Mouse (Mus musculus) NIH3T3 (cell line): ENCODE results near the gene Mat2b.
"Not testable (repeated sequence)": the region's sequence is repeated elsewhere in the genome, so short reads cannot be mapped to it uniquely, and the experiment has no call there.

Source experiments
- DNase-seq: peaks from one replicate; pipeline ENCODE4 v3.0.0-alpha.2; 2012; ENCODE audit warnings: low read depth

The Mat2b gene

DNA sequence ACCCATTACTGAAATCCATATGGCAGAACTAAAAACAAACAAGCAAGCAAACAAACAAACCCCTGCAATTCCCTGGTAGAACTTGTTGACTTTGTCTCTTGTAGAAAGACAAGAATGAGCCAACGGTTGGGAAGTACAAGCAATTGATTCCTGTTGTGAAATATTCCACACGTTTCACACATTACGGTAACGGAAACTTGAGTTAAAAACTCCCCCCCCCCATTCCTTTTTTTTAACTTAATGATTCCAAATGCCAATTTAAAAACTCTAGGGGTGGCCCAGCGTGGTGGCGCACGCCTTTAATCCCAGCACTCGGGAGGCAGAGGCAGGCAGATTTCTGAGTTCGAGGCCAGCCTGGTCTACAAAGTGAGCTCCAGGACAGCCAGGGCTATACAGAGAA, at the start of gene Mat2b:
Gene Mat2b, minus strand, starts transcription at position 101 of the 400 bp plus-strand sequence.
- DNase-seq: no peak

- no peak for DNase-seq
These were observed 49.3 kb upstream of the Mat2b start for GRCm38 (mm10) chr11:40744348-40744747.

DNA sequence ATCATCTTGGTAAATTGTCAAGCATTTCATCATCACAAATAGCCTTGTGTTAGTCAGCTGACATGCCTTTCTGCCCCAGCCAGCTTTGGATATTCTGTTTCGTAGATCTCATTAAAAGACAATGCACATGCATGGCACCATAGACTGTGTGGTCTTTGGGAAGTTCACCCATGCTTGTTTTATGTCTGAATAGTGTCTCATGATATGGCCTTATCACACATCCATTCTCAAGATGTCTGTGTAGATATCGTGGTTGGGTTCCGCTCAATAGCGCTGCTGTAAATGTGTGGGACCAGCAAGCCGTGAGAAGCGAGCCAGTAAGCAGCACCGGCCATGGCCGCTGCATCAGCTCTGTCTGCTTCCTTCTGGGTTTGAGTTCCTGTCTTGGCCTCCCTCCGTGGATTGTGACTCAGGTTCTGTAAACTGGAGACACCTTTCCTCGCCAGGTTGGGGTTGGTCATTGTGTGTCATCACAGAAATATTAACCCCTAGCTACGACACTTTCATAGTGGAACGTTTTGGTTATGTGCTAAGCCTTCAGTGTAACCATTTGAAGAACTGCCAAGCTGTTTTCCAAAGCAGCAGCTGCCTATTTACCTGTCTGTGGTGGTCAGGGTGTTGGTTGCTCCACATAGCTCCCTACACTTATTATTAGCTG, 46.7 kb upstream of the Mat2b start:
- DNase-seq: no peak

DNA sequence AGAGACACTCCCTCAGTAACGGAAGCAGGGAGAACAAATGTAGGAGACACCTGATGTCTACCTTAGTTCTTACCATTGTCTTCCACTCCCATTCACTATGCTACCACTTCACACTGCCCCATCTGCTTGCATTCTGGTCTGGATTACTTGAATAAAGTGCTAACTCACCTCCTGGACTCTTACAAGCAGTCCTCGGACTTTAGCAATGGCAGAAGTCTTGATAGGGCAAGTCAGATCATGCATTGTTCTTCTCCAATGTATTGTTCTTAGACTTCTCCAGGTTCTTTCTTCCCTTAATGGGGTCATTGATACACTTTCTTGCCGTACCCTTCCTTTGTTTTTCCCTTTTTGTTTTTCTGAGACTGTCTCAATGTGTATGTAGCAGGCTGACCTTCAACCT, 42.4 kb upstream of the Mat2b start:
- DNase-seq: no peak

DNA sequence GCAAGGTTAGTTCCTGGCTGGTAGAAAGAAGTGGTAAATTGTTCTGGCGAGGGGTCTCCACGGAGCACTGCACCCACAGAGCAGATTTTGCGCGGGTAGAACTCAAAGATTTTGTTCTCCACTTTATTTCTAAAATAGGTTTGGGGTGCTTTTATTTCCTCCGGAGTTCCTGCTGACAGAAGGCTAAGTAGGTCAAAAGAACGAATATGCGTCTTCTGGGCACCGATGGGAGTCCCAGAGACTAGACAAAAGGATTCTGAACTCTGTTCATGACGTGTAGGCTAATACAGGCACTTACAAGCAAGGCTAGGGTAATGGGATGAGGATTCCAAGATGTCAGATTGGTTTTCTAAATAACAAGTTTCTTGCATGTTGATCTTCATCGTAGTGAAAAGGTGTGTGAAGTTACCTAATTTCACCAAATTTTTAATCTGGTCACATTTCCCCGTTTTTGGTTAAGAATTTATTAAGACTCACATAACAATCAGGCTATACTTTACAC, 39.3 kb upstream of the Mat2b start:
- DNase-seq: peak; percentile 28

GRCm38 (mm10) chr11:40733339-40734174, 38.6 kb upstream of the Mat2b start, which contains the start of the genes Hmmr and Nudcd2:
TSS of gene Hmmr (minus strand) at chr11:40733422.
TSS of gene Nudcd2 (plus strand) at chr11:40733667.
- peak; percentile 98 for DNase-seq

- DNase-seq: no peak
These were observed 38.0 kb upstream of the Mat2b start for GRCm38 (mm10) chr11:40732997-40733338.

GRCm38 (mm10) chr11:40718324-40718723, 23.3 kb upstream of the Mat2b start:
- no peak for DNase-seq

DNA sequence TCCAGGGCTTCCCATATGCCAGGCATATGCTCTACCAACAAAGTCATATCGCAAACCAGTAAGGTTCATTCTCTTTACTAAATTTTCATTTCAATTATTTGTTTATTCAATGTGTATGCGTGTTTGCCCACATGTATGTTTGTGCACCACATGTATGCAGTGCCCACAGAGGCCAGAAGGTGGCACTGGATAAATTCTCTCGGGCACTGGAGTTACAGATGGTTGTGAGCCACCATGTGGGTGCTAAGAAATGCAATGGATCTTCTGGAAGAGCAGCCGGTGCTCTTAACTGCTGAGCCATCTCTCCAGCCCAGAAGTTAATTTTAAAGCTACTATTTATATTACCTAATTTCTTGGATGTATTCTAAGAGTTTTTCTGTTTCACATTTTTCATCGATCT, 20.5 kb upstream of the Mat2b start:
- DNase-seq: peak; percentile 40

DNA sequence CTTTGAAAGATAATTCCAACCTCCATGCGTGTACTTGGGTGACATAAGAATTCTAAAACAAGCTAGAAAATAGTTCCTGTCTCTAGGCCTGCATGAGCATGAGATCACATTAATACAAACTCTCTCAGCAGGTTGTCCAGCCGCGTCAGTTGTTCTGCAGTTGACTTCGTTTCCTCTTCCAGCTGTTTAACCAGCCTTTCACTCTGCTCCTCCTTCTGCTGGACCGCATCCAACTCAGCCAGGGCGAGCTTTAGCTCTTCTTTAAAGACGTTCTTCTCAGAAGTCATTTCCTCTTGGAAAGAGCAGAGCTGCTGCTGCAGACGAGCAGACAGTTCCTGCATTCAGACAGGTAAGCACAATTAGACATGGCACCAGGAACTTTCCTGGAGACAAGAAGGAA, 18.9 kb upstream of the Mat2b start:
- DNase-seq: no peak

DNA sequence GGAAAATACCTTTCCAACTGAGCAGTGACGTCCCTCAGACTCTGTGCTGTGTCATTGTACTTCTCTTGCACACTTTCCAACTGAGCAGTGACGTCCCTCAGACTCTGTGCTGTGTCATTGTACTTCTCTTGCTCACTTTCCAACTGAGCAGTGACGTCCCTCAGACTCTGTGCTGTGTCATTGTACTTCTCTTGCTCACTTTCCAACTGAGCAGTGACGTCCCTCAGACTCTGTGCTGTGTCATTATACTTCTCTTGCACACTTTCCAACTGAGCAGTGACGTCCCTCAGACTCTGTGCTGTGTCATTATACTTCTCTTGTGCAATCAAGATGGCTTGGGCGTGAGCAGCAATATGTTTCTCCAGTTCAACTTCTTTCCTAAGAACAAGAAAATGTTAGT, 14.9 kb upstream of the Mat2b start:
- DNase-seq: not testable (repeated sequence)

- DNase-seq: peak; percentile 92
These were observed 504 bp downstream of the Mat2b start for GRCm38 (mm10) chr11:40694311-40695087.

- DNase-seq: peak; percentile 99
These were observed 1.5 kb downstream of the Mat2b start for GRCm38 (mm10) chr11:40693366-40693951.

DNA sequence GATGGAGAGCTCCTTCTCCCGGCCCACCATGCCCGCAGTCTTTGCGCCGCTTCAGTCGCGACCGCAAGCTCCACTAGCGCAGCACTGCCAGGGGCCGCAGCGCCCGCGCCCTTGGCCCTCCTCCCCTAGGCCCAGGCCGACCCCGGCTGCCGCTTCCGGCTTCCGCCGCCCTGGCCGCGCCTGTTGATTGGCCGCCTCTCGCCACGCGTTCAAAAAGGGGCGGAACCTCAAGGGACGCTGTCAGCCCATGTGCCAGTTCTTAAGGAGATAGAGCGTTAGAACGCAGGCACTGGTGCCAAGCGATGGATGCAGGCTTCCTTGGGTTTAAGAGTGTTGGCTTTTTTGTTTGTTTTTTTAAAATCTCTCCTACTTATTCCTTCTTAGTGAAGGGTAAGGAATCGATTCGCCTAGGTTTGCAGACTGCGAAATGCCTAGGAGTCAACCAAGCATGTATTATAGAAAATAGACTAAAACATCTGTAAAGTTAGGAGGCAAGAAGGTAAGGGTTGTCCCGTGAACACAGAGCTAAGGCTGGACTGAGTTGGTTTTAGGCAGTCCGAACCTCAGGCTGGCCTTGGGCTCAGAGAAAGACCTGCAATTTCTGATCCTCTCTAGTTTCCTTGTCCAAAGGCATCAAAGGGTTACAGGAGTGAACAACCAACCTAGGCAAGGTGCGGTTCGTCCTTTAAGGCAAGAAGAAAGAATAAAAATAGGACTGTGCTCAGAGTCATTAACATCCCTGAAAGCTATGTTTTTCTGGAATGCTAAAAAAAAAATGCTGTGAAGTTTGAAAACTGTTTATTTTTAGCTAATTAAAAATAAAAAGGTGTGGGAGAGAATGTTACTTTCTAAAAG, 2.3 kb downstream of the Mat2b start:
- DNase-seq: peak; percentile 97

DNA sequence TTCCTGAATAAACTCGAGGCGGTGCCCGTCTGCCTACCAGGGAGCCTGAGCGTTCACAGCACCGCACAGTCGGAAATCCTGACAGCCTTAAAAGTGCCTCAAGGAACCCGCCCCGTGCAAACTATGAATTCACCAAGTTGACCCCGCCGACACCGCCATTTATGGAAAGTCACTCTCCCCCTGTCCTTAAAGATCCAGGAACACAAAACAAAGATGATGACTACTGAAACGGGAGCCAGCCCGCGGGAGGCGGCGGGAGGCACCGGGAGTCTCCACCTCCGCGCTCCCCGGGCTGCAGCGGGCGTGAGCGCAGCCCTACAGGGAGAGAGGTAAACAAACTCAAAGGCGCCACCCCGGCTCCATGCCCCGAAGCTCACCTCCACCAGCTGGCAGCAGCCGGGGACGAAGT, 2.9 kb downstream of the Mat2b start:
- DNase-seq: no peak

DNA sequence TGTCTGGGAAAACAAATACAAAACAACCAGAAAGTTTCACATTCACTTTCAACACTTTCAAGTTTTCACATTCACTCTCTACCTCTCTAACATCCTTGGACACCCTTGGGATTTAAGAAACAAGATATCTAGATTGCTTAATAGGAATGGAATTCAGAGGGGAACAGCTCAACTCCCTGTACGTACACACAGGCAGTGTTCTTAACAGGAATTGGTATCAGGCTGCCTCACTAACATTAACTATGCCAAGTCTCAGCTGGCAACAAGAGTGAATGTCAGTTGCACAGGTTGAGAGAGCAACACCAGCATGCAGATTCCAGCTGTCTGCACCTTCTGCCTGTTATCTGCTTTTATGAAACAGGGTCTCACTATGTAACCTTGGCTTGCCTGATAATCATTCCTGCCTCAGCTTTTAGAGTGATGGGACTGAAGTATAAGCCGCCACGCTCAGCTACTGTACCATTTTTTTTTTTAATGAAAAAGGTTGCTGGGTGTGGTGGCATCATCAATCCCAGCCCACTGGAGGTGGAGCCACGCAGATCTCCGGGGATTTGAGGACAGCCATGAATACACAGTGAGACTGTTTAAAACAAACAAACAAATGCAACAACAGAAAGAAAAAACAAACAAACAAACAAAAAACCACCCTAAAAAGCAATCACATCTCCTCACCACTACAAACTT, 4.4 kb downstream of the Mat2b start:
- peak; percentile 74 for DNase-seq

GRCm38 (mm10) chr11:40683295-40683694, 11.7 kb downstream of the Mat2b start:
- DNase-seq: no peak

- peak; percentile 74 for DNase-seq
These were observed 12.5 kb downstream of the Mat2b start for GRCm38 (mm10) chr11:40682456-40682855.

GRCm38 (mm10) chr11:40677169-40677568, 17.8 kb downstream of the Mat2b start:
- peak; percentile 60 for DNase-seq

GRCm38 (mm10) chr11:40675014-40675730, 19.8 kb downstream of the Mat2b start:
- no peak for DNase-seq
